Mouse (Mus musculus): ENCODE measurements around the gene Gjc1. TPM values are rescaled to one million over a fixed set of nuclear protein-coding genes. Genes with fewer than 3 reads are reported as not detected.

The Gjc1 gene
- polyA plus RNA-seq, 1 experiment from 2014 or later = 75.6 TPM

GRCm38 (mm10) chr11:102769141-102769540 is 50.4 kb downstream of the Gjc1 start:
- no peak overlapping the region for H3K4me3 ChIP-seq
- no peak overlapping the region for H3K27ac ChIP-seq
- WGBS = 87% methylated on average over 6 of the region's 6 CpGs
- H3K36me3 ChIP-seq = no peaks in the 10 kb centered on the region
- H3K9ac ChIP-seq = no peak overlapping the region
- H3K9me3 ChIP-seq = no peaks in the 10 kb centered on the region
- no peak overlapping the region for H3K4me2 ChIP-seq (replicated peaks)
- H3K4me1 ChIP-seq = peaks cover 26% of the 10 kb centered on the region
- ATAC-seq (ENCODE audit: low FRiP score, low read depth) = no peak
- no peaks in the 10 kb centered on the region for H3K27me3 ChIP-seq

- no peak for ATAC-seq (ENCODE audit: low FRiP score, low read depth)
Measured at GRCm38 (mm10) chr11:102767055-102767670, 52.3 kb downstream of the Gjc1 start.

DNA sequence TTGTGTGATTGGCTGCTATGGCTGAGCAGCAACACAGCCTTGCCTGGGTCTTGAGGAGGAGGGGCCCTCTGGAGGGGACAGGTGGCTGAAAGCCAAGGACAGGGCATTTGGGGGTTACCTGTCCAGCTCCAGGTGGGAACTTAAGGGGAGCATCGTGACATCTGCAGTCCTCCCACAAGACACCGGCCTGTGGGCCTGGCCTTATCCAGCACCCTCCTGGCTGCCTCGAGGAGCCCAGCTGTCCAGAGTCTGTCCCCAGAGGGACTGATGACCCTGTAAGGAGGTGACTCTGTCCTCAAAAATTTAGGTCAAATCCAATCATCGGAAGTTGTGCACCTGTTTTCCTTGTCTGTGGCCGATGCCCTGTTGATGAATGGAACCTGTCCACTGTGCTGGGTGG is 54.1 kb downstream of the Gjc1 start:
- H3K9me3 ChIP-seq = no peaks in the 10 kb centered on the region
- no peak overlapping the region for H3K4me3 ChIP-seq
- no peak overlapping the region for H3K9ac ChIP-seq
- H3K27ac ChIP-seq = no peak overlapping the region
- H3K27me3 ChIP-seq = peaks cover 33% of the 10 kb centered on the region
- peaks cover 21% of the 10 kb centered on the region for H3K4me1 ChIP-seq
- no peaks in the 10 kb centered on the region for H3K36me3 ChIP-seq
- H3K4me2 ChIP-seq (replicated peaks) = no peak overlapping the region
- no peak for ATAC-seq (ENCODE audit: low FRiP score, low read depth)
- WGBS = 80% methylated on average over 5 of the region's 5 CpGs

More at GRCm38 (mm10) chr11:102767055-102767670, 52.3 kb downstream of the Gjc1 start:
- Histone ChIP-seq H3K4me2 (replicated peaks) (no peak overlapping the region), H3K9me3 (no peaks in the 10 kb centered on the region), H3K4me1 (peaks cover 28% of the 10 kb centered on the region), H3K36me3 (no peaks in the 10 kb centered on the region), H3K27ac (no peak overlapping the region), H3K27me3 (peaks cover 15% of the 10 kb centered on the region), H3K4me3 (no peak overlapping the region), H3K9ac (no peak overlapping the region)
- 56% methylated on average over 6 of the region's 6 CpGs for WGBS

DNA sequence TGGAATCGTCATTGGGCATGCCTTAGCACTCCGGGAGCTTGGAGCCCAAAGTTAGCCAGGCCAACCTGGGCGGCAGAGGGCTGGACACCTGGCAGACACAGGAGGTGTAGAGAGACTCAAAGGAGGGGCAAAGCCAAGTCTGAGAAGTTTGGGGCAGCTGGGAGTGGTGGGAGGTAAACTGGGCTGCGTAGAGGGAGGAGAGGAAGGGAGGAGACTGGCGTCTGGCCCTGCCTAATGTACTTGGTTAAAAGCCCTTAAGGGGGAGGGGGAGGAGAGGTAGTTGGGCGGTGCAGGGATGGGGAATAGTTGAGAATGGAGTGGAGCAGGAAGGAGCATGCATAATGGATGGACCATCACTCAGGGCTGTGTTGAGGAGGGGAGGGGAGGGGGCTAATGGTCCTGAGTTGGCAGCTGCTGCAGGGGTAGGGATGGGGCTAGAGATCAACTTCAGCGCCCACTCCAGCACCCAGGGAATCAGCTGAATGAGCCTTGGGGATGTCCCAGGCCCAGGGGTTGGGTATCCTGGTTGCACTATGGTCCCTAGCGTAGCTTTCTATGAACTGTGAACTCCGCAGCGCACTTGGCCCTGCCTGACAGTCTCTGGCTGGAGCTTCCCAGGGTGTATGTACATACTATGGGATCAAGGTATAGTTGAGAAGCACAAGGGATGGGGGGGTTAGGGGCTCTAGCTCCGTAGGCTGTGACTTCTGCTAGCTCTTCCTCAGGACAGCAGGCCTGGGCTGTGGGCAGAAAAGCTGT is 56.3 kb downstream of the Gjc1 start:
- Histone ChIP-seq H3K4me1 (peaks cover 15% of the 10 kb centered on the region), H3K4me3 (no peak overlapping the region), H3K36me3 (no peaks in the 10 kb centered on the region), H3K27ac (no peak overlapping the region), H3K4me2 (replicated peaks) (no peak overlapping the region), H3K9me3 (no peaks in the 10 kb centered on the region), H3K27me3 (peaks cover 47% of the 10 kb centered on the region), H3K9ac (peak overlapping the region; percentile 36; the same call in 1 of the 2 replicates)
- 56% methylated on average over 11 of the region's 11 CpGs for WGBS
- no peak for ATAC-seq (ENCODE audit: low FRiP score, low read depth)

- Histone ChIP-seq H3K9ac (peak overlapping the region; percentile 80), H3K27me3 (peaks cover 47% of the 10 kb centered on the region), H3K27ac (no peak overlapping the region), H3K4me3 (peak overlapping the region; percentile 67), H3K9me3 (no peaks in the 10 kb centered on the region), H3K36me3 (no peaks in the 10 kb centered on the region), H3K4me2 (replicated peaks) (peak overlapping the region; percentile 99), H3K4me1 (peaks cover 15% of the 10 kb centered on the region)
- 12% methylated on average over 15 of the region's 15 CpGs for WGBS
- ATAC-seq (ENCODE audit: low FRiP score, low read depth) = no peak
Measured at GRCm38 (mm10) chr11:102762248-102762647, 57.3 kb downstream of the Gjc1 start.

GRCm38 (mm10) chr11:102761309-102762210 is 57.9 kb downstream of the Gjc1 start, which contains the start of gene Adam11:
Gene Adam11 (plus strand): TSS chr11:102761439.
- under 1% methylated on average over 58 of the region's 76 CpGs for WGBS
- H3K4me2 ChIP-seq (replicated peaks) = peak within 1 kb of the TSS; percentile 99
- peak within 1 kb of the TSS; percentile 67 for H3K4me3 ChIP-seq
- H3K36me3 ChIP-seq = no peaks in the 10 kb centered on the region
- peak within 1 kb of the TSS; percentile 80 for H3K9ac ChIP-seq
- 0 out of 2 replicates have a peak, but pooled peaks have one; percentile 14 for ATAC-seq (ENCODE audit: low FRiP score, low read depth)
- H3K4me1 ChIP-seq = peaks cover 15% of the 10 kb centered on the region
- H3K9me3 ChIP-seq = no peaks in the 10 kb centered on the region
- H3K27ac ChIP-seq = no peak within 1 kb of the TSS
- peaks cover 47% of the 10 kb centered on the region for H3K27me3 ChIP-seq

DNA sequence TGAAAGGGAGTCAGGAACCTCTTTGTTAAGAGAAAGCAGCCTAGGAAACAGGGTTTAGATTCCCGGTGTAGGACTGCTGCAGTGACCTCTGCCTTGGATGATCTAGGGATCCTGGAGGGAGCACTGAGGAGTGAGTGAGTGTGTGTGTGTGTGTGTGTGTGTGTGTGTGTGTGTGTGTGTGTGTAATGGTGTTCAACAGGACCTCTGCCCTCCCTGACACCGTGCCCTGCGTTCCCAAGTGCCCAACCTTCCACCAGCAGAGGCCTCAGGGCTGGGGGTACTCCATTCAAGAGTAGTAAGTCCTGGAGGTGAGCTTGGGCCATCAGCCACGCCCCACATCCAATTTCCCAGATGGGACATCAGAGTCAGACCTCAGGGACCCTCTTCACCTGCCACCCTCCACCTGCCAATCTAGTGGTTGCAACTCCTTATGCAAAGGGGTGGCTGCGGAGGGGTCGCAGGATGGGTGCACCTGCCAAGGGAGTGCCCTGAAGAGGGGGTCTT is 58.6 kb downstream of the Gjc1 start:
- 13% methylated on average over 5 of the region's 6 CpGs for WGBS

DNA sequence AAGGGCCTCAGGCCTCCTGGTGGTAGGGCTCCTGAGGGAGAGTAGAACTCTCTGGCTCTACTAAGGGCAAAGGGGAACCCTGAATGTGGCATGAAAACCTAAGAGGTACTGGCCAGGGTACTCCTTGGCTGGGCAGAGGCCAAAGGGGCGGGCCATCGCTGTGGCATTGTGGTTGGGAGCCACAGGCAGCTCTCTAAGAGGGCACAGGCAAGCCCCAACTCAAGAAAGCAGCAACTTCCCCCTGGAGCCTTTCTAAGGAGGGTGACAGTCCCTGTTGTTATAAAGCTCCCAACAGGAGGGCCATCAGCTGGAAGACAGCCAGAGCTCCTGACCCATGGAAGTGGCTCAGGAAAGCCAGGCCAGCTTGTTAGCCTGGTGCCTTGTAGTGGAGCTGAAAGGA is 60.5 kb downstream of the Gjc1 start:
- H3K27me3 ChIP-seq = peaks cover 47% of the 10 kb centered on the region
- H3K27ac ChIP-seq = no peak overlapping the region
- no peak for ATAC-seq (ENCODE audit: low FRiP score, low read depth)
- no peaks in the 10 kb centered on the region for H3K36me3 ChIP-seq
- no peak overlapping the region for H3K4me2 ChIP-seq (replicated peaks)
- no peak overlapping the region for H3K9ac ChIP-seq
- no peaks in the 10 kb centered on the region for H3K9me3 ChIP-seq
- no peak overlapping the region for H3K4me3 ChIP-seq
- 76% methylated on average over 2 of the region's 2 CpGs for WGBS
- H3K4me1 ChIP-seq = peaks cover 25% of the 10 kb centered on the region

More for the DNA sequence above, 58.6 kb downstream of the Gjc1 start:
- H3K4me1 ChIP-seq = peaks cover 15% of the 10 kb centered on the region
- H3K9me3 ChIP-seq = no peaks in the 10 kb centered on the region
- H3K27me3 ChIP-seq = peaks cover 47% of the 10 kb centered on the region
- H3K27ac ChIP-seq = no peak overlapping the region
- H3K4me3 ChIP-seq = peak overlapping the region; percentile 67
- H3K36me3 ChIP-seq = no peaks in the 10 kb centered on the region
- H3K9ac ChIP-seq = peak overlapping the region; percentile 80
- H3K4me2 ChIP-seq (replicated peaks) = peak overlapping the region; percentile 99
- no peak for ATAC-seq (ENCODE audit: low FRiP score, low read depth)

DNA sequence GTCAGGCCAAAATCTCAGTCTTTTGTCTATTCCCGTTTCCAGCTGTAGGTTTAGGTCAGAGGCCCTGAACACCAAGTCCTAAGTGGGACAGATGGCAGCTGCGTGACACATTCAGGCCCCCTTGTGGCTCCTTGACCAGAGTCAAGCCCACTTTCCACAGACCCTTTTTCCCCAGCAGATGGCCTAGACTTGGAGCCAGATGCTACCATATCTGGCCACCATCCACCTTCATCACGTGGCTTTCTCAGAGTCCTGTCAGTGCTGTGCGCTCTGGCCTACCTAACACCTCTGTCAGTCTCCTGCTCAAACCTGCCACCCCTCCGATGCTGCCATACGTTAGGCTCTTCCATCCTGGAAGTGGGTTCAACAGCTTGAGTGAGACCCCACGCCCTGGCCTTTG is 64.1 kb downstream of the Gjc1 start:
- Histone ChIP-seq H3K9me3 (no peaks in the 10 kb centered on the region), H3K4me2 (replicated peaks) (no peak overlapping the region), H3K4me1 (peaks cover 20% of the 10 kb centered on the region), H3K4me3 (no peak overlapping the region), H3K36me3 (no peaks in the 10 kb centered on the region), H3K27ac (no peak overlapping the region), H3K9ac (no peak overlapping the region), H3K27me3 (peaks cover 14% of the 10 kb centered on the region)
- no peak for ATAC-seq (ENCODE audit: low FRiP score, low read depth)
- 79% methylated on average over 7 of the region's 7 CpGs for WGBS

DNA sequence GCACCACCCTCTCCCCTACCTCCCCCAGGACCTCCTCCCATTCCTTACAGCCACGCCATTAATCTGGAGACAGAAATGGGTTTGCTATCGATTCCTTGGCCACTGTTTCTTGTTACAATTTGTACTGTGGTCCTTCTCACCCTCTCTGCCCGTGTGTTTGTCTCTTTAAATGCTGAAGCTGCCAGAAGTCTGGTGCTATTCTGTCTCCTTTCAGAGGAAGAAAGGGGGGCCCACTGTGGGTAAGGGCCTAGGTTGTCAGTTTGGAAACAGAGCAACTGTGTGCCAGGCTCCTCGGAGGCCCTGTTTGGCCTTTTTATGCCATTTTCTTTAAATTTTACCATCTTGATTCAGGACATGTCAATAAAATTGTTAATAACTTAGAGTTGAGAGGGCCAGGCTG is 65.1 kb downstream of the Gjc1 start:
- Histone ChIP-seq H3K36me3 (no peaks in the 10 kb centered on the region), H3K9ac (peak overlapping the region; percentile 43; the same call in 1 of the 2 replicates), H3K4me3 (0 out of 2 replicates have a peak overlapping the region, but pooled peaks have one; percentile 7), H3K27ac (peak overlapping the region; percentile 44; the same call in 1 of the 2 replicates), H3K9me3 (no peaks in the 10 kb centered on the region), H3K4me2 (replicated peaks) (peak overlapping the region; percentile 55), H3K27me3 (peaks cover 4% of the 10 kb centered on the region; the same call in 1 of the 2 replicates), H3K4me1 (peaks cover 20% of the 10 kb centered on the region)
- no peak for ATAC-seq (ENCODE audit: low FRiP score, low read depth)
- 35% methylated on average over 4 of the region's 4 CpGs for WGBS

- H3K27ac ChIP-seq = peak overlapping the region; percentile 22; the same call in 1 of the 2 replicates
- H3K9me3 ChIP-seq = no peaks in the 10 kb centered on the region
- peak overlapping the region; percentile 43 for H3K9ac ChIP-seq
- peak overlapping the region; percentile 7; the same call in 1 of the 2 replicates for H3K4me3 ChIP-seq
- peaks cover 20% of the 10 kb centered on the region for H3K4me1 ChIP-seq
- ATAC-seq (ENCODE audit: low FRiP score, low read depth) = peak; percentile 41; the same call in 1 of the 2 replicates
- WGBS = 43% methylated on average over 18 of the region's 18 CpGs
- peak overlapping the region; percentile 55 for H3K4me2 ChIP-seq (replicated peaks)
- no peaks in the 10 kb centered on the region for H3K27me3 ChIP-seq
- H3K36me3 ChIP-seq = no peaks in the 10 kb centered on the region
Measured at GRCm38 (mm10) chr11:102753591-102754324, 65.7 kb downstream of the Gjc1 start.
